Mouse (Mus musculus): ENCODE data around the gene Gcm1. TPM values are rescaled to one million over a fixed set of nuclear protein-coding genes. Genes with fewer than 3 reads are reported as not detected.

Gene Gcm1
- total RNA-seq, 2 experiments from 2014 or later: not detected

Other genes with a start within 250 kb of the Gcm1 start
- 10 to 100 TPM; 79.5 to 82.7 TPM for gene Elovl5, start 134.6 kb upstream of the Gcm1 start, total RNA-seq (2021)
- 100 to 1,000 TPM; 116 to 120 TPM for gene Fbxo9, start 57.1 kb downstream of the Gcm1 start, total RNA-seq (2021)
- gene Ick, start 57.3 kb downstream of the Gcm1 start, total RNA-seq (2021): 10 to 100 TPM; 23.8 to 27.2 TPM
- 10 to 100 TPM; 21.5 to 21.6 TPM for gene Gsta4, start 130.8 kb downstream of the Gcm1 start, total RNA-seq (2021)
- gene Gsta1, start 178.7 kb downstream of the Gcm1 start, total RNA-seq (2021): not detected
- gene Gm3776, start 205.2 kb downstream of the Gcm1 start, total RNA-seq (2021): not detected
- not detected for gene Gm10639, start 238.0 kb downstream of the Gcm1 start, total RNA-seq (2021)